Mouse (Mus musculus): ENCODE data around the gene 4931409K22Rik. TPM values are rescaled to one million over a fixed set of nuclear protein-coding genes. Genes with fewer than 3 reads are reported as not detected.

The 4931409K22Rik gene
- polyA plus RNA-seq (2014; fragmentation: Illumina TruSeq; extraction: RNeasy Lipid Tissue Mini Kit (QIAGEN cat#74804); ENCODE audit: low read depth, low replicate concordance), result not detected

DNA sequence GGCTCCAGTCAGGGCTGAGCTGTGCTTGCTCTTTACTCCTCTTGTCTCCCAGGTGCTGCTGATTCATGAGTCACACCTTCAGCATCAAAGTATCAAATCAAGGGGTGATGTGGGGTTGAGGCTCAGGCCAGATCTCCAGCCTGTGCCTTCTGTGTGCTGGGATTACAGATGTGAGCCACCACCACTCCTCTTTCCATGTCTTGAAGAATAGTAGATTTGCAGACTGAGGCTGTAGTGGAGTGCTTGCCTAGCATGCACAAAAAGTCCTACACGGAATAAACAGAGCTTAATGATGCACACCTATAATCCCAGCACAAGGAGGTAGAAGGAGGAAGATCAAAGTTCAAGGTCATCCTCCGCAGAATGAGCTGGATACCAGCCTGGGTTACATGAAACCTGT, at the start of gene 4931409K22Rik:
TSS of gene 4931409K22Rik (minus strand) at position 101 of the 400 bp plus-strand sequence.

DNA sequence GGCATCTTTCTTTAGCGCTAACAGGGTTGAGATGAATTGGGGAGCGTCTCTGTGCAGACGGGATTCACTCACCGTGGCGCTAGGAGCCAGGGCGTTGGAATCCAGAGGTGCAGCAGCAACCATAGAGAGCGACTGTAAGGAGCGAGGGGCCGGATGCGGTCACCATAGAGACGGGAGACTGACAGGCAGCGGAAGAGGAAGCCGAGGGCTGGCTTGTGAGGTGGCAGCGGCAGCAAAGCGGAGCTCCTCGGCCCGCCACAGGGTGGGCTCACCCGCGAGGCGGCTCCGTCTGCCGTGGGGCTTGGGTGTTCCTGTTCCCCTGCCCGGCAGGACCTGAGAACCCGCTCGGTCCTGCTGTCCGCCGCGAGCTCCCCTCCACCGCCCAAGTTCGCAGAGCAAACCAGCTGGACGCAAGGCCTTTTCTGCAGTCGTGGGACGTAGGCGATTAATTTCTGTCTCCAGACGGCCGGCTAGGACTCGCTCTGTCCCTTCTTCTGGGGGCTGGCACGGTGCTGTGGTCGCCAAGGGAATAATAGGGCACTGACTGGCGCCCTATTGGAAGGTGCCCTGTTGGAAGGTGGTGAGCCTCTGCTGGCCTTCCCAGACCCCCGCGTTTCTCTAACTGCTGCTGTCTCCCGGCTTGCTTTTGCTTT, 30.1 kb upstream of the 4931409K22Rik start, which contains the start of gene Chpf2:
TSS of gene Chpf2 (plus strand) at position 195 of the 653 bp plus-strand sequence.

DNA sequence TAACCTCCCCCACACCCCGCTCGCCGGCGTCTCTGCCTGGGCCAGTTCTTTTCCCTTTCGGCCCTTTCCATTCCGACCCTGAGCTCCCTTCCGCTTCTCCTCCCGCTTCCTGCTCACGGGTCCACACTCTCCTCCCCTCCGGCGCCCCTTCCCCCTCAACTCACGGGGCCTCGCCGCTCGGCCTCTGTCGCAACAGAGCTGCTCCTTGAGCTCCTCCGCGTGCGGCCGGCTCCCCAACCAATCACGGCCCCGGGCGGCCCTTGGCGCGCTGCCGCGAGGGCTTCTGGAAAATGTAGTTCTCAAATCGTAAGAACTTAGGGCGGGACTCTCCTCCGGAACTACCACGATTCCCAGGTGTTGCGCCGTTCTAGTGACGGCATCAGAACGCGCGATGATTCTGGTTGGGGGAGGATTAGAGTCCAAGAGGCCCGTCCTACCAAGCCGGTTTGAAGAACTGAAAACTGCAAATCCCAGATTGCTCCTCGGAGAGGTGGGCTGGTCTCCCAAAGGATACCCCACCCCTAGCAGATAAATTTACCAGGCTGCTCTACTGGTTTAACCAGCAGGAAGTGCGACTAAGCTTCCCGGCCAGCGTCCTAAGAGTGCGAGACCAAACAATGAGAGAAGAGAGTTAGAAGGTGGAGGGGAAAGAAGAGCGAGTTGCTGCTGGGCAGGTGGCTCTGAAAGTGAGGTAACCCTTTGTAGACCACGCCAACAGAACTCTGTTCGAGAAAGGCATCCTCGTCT, 20.7 kb upstream of the 4931409K22Rik start, which contains the start of gene Abcf2:
TSS of gene Abcf2 (minus strand) at position 285 of the 747 bp plus-strand sequence.

DNA sequence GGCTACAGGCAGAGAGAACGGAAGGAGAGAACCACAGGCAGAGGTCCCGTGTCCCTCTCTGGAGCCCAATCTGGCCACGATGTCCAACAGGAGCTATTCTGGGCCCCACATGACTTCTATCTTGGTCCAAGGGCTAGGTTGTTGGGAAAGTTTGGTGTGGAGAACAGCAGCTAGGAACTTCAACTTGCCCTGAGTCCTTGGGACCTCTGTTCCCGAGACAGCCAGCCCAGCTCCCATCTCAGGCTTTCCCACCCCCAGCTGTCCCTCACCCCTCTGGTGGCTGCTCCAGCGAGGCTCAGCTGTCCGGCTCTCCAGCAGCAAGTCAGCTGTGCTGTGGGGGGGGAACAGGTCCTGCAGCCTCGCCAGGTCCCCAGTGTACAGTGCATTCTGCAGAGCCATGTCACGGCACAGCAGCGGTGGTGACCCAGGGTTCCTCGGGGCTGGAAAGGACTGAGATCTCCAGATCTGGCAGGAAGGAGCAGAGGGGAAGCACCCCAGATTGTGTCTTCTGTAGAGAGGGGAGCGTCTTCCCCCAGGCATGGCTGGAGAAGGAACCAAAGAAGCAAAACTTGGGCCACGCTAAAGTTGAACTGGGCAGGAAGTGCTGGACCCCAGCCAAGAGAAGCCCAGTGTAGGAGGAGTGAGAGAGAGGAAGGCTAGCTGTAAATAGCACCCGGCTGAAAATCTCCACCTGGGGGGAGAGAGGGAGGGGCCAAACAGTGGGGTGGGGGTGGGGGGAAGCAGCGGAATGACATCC, 16.0 kb downstream of the 4931409K22Rik start, which contains the start of gene Asb10:
TSS of gene Asb10 (minus strand) at position 592 of the 757 bp plus-strand sequence.

DNA sequence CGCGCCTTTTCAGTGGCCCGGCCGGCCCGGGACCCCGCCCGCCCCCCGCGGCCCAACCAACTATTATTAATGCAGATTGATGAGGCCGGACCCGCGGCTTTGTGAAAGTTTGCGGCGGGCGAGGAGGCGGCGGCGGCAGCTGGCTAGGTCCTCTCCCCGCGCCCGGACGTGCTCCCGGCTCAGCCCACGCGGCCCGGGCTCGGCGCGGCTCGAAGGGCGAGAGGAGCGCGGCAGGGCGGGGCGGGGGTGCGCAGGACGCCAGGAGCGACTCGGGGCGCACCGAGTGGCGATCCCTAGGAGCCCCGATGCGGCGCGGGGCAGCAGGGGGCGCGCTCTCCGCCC, 29.7 kb downstream of the 4931409K22Rik start, which contains the start of gene Gbx1:
TSS of gene Gbx1 (minus strand) at position 314 of the 342 bp plus-strand sequence.

Other genes starting within 250 kb of the 4931409K22Rik start
- gene Kcnh2, start 205.2 kb downstream of the 4931409K22Rik start, polyA plus RNA-seq (2014; fragmentation: Illumina TruSeq; extraction: RNeasy Lipid Tissue Mini Kit (QIAGEN cat#74804); ENCODE audit: low read depth, low replicate concordance), result 0.47 TPM
- gene Nos3, start 192.0 kb downstream of the 4931409K22Rik start, polyA plus RNA-seq (2014; fragmentation: Illumina TruSeq; extraction: RNeasy Lipid Tissue Mini Kit (QIAGEN cat#74804); ENCODE audit: low read depth, low replicate concordance), result not detected
- gene Atg9b, start 164.7 kb downstream of the 4931409K22Rik start, polyA plus RNA-seq (2014; fragmentation: Illumina TruSeq; extraction: RNeasy Lipid Tissue Mini Kit (QIAGEN cat#74804); ENCODE audit: low read depth, low replicate concordance), result not detected
- gene Abcb8, start 163.1 kb downstream of the 4931409K22Rik start, polyA plus RNA-seq (2014; fragmentation: Illumina TruSeq; extraction: RNeasy Lipid Tissue Mini Kit (QIAGEN cat#74804); ENCODE audit: low read depth, low replicate concordance), result 4.7 TPM
- gene Asic3, start 143.4 kb downstream of the 4931409K22Rik start, polyA plus RNA-seq (2014; fragmentation: Illumina TruSeq; extraction: RNeasy Lipid Tissue Mini Kit (QIAGEN cat#74804); ENCODE audit: low read depth, low replicate concordance), result not detected
- gene Cdk5, start 133.3 kb downstream of the 4931409K22Rik start, polyA plus RNA-seq (2014; fragmentation: Illumina TruSeq; extraction: RNeasy Lipid Tissue Mini Kit (QIAGEN cat#74804); ENCODE audit: low read depth, low replicate concordance), result 18.5 TPM
- gene Slc4a2, start 133.0 kb downstream of the 4931409K22Rik start, polyA plus RNA-seq (2014; fragmentation: Illumina TruSeq; extraction: RNeasy Lipid Tissue Mini Kit (QIAGEN cat#74804); ENCODE audit: low read depth, low replicate concordance), result 32.6 TPM
- 6.5 TPM for gene Fastk, start 111.5 kb downstream of the 4931409K22Rik start, polyA plus RNA-seq (2014; fragmentation: Illumina TruSeq; extraction: RNeasy Lipid Tissue Mini Kit (QIAGEN cat#74804); ENCODE audit: low read depth, low replicate concordance)
- gene Tmub1, start 109.0 kb downstream of the 4931409K22Rik start, polyA plus RNA-seq (2014; fragmentation: Illumina TruSeq; extraction: RNeasy Lipid Tissue Mini Kit (QIAGEN cat#74804); ENCODE audit: low read depth, low replicate concordance), result 1.5 TPM
- gene Agap3, start 104.6 kb downstream of the 4931409K22Rik start, polyA plus RNA-seq (2014; fragmentation: Illumina TruSeq; extraction: RNeasy Lipid Tissue Mini Kit (QIAGEN cat#74804); ENCODE audit: low read depth, low replicate concordance), result 1.6 TPM
- not detected for gene Gbx1, start 29.6 kb downstream of the 4931409K22Rik start, polyA plus RNA-seq (2014; fragmentation: Illumina TruSeq; extraction: RNeasy Lipid Tissue Mini Kit (QIAGEN cat#74804); ENCODE audit: low read depth, low replicate concordance)
- not detected for gene Asb10, start 15.8 kb downstream of the 4931409K22Rik start, polyA plus RNA-seq (2014; fragmentation: Illumina TruSeq; extraction: RNeasy Lipid Tissue Mini Kit (QIAGEN cat#74804); ENCODE audit: low read depth, low replicate concordance)
- 6.9 TPM for gene Abcf2, start 20.7 kb upstream of the 4931409K22Rik start, polyA plus RNA-seq (2014; fragmentation: Illumina TruSeq; extraction: RNeasy Lipid Tissue Mini Kit (QIAGEN cat#74804); ENCODE audit: low read depth, low replicate concordance)
- gene Chpf2, start 29.9 kb upstream of the 4931409K22Rik start, polyA plus RNA-seq (2014; fragmentation: Illumina TruSeq; extraction: RNeasy Lipid Tissue Mini Kit (QIAGEN cat#74804); ENCODE audit: low read depth, low replicate concordance), result 0.79 TPM
- 1.2 TPM for gene Smarcd3, start 67.6 kb upstream of the 4931409K22Rik start, polyA plus RNA-seq (2014; fragmentation: Illumina TruSeq; extraction: RNeasy Lipid Tissue Mini Kit (QIAGEN cat#74804); ENCODE audit: low read depth, low replicate concordance)
- gene Nub1, start 128.7 kb upstream of the 4931409K22Rik start, polyA plus RNA-seq (2014; fragmentation: Illumina TruSeq; extraction: RNeasy Lipid Tissue Mini Kit (QIAGEN cat#74804); ENCODE audit: low read depth, low replicate concordance), result 39.2 TPM
- gene Wdr86, start 173.9 kb upstream of the 4931409K22Rik start, polyA plus RNA-seq (2014; fragmentation: Illumina TruSeq; extraction: RNeasy Lipid Tissue Mini Kit (QIAGEN cat#74804); ENCODE audit: low read depth, low replicate concordance), result not detected
- not detected for gene Crygn, start 201.2 kb upstream of the 4931409K22Rik start, polyA plus RNA-seq (2014; fragmentation: Illumina TruSeq; extraction: RNeasy Lipid Tissue Mini Kit (QIAGEN cat#74804); ENCODE audit: low read depth, low replicate concordance)

Measured in sigmoid colon, adult 10 weeks (tissue).